Mouse (Mus musculus): ENCODE measurements around the gene Pinlyp. TPM values are rescaled to one million over a fixed set of nuclear protein-coding genes. Genes with fewer than 3 reads are reported as not detected.

Pinlyp gene
- total and polyA plus RNA-seq, 3 experiments, result not detected

- no peak for TF ChIP-seq GATA2 (IDR thresholded peaks at IDR 0.05; ENCODE audit: borderline replicate concordance, low read depth, low read length)
- TF ChIP-seq POLR2AphosphoS5 (IDR thresholded peaks at IDR 0.05; ENCODE audit: insufficient replicate concordance, low read depth, low read length), result no peak
- TF ChIP-seq TAL1 (conservative IDR thresholded peaks at IDR 0.05; ENCODE audit: low read depth, low read length), result no peak
- no peak for TF ChIP-seq GATA1 (IDR thresholded peaks at IDR 0.05; ENCODE audit: borderline replicate concordance, low read length)
- no peak for TF ChIP-seq CTCF (IDR thresholded peaks at IDR 0.05; ENCODE audit: low read depth, low read length)
- DNase-seq (ENCODE audit: low spot score), result no peak
- H3K27me3 ChIP-seq (ENCODE audit: insufficient read depth, low read length), result peaks cover 17% of the 10 kb centered on the region
- ATAC-seq (ENCODE audit: extremely low read depth, insufficient number of reproducible peaks, low FRiP score, poor library complexity, severe bottlenecking), result no peak
- no peak overlapping the region for H3K4me3 ChIP-seq (ENCODE audit: low read depth, low read length)
- no peaks in the 10 kb centered on the region for H3K9me3 ChIP-seq (replicated peaks)
- no peaks in the 10 kb centered on the region; the same call in 1 of the 2 replicates for H3K4me1 ChIP-seq (ENCODE audit: insufficient read depth, low read depth, low read length)
- H3K36me3 ChIP-seq (replicated peaks), result peaks cover 32% of the 10 kb centered on the region
These were observed 7.8 kb downstream of the Pinlyp start for GRCm38 (mm10) chr7:24538154-24538553.

- TF ChIP-seq GATA2 (IDR thresholded peaks at IDR 0.05; ENCODE audit: borderline replicate concordance, low read depth, low read length) (no peak), GATA1 (IDR thresholded peaks at IDR 0.05; ENCODE audit: borderline replicate concordance, low read length) (no peak), TAL1 (conservative IDR thresholded peaks at IDR 0.05; ENCODE audit: low read depth, low read length) (no peak), CTCF (IDR thresholded peaks at IDR 0.05; ENCODE audit: low read depth, low read length) (no peak), POLR2AphosphoS5 (IDR thresholded peaks at IDR 0.05; ENCODE audit: insufficient replicate concordance, low read depth, low read length) (no peak; the same call in 1 of the 2 replicates)
- Histone ChIP-seq H3K4me1 (ENCODE audit: insufficient read depth, low read depth, low read length) (no peaks in the 10 kb centered on the region; the same call in 1 of the 2 replicates), H3K36me3 (replicated peaks) (peaks cover 37% of the 10 kb centered on the region), H3K27me3 (ENCODE audit: insufficient read depth, low read length) (peaks cover 17% of the 10 kb centered on the region), H3K9me3 (replicated peaks) (no peaks in the 10 kb centered on the region), H3K4me3 (ENCODE audit: low read depth, low read length) (no peak overlapping the region)
- ATAC-seq (ENCODE audit: extremely low read depth, insufficient number of reproducible peaks, low FRiP score, poor library complexity, severe bottlenecking) (no peak), DNase-seq (ENCODE audit: low spot score) (no peak)
These were observed 8.3 kb downstream of the Pinlyp start for GRCm38 (mm10) chr7:24537591-24537990.

GRCm38 (mm10) chr7:24537081-24537480, 8.8 kb downstream of the Pinlyp start:
- no peak for DNase-seq (ENCODE audit: low spot score)
- no peak for ATAC-seq (ENCODE audit: extremely low read depth, insufficient number of reproducible peaks, low FRiP score, poor library complexity, severe bottlenecking)
- peaks cover 12% of the 10 kb centered on the region for H3K27me3 ChIP-seq (ENCODE audit: insufficient read depth, low read length)
- H3K4me3 ChIP-seq (ENCODE audit: low read depth, low read length), result no peak overlapping the region
- TF ChIP-seq TAL1 (conservative IDR thresholded peaks at IDR 0.05; ENCODE audit: low read depth, low read length), result no peak
- TF ChIP-seq CTCF (IDR thresholded peaks at IDR 0.05; ENCODE audit: low read depth, low read length), result no peak
- TF ChIP-seq POLR2AphosphoS5 (IDR thresholded peaks at IDR 0.05; ENCODE audit: insufficient replicate concordance, low read depth, low read length), result no peak
- no peak for TF ChIP-seq GATA1 (IDR thresholded peaks at IDR 0.05; ENCODE audit: borderline replicate concordance, low read length)
- TF ChIP-seq GATA2 (IDR thresholded peaks at IDR 0.05; ENCODE audit: borderline replicate concordance, low read depth, low read length), result no peak
- H3K9me3 ChIP-seq (replicated peaks), result no peaks in the 10 kb centered on the region
- peaks cover 42% of the 10 kb centered on the region for H3K36me3 ChIP-seq (replicated peaks)
- H3K4me1 ChIP-seq (ENCODE audit: insufficient read depth, low read depth, low read length), result peaks cover 3% of the 10 kb centered on the region; the same call in 1 of the 2 replicates

- no peak for TF ChIP-seq TAL1 (conservative IDR thresholded peaks at IDR 0.05; ENCODE audit: low read depth, low read length)
- TF ChIP-seq CTCF (IDR thresholded peaks at IDR 0.05; ENCODE audit: low read depth, low read length), result no peak
- peaks cover 22% of the 10 kb centered on the region for H3K4me1 ChIP-seq (ENCODE audit: insufficient read depth, low read depth, low read length)
- DNase-seq (ENCODE audit: low spot score), result no peak
- H3K36me3 ChIP-seq (replicated peaks), result peaks cover 51% of the 10 kb centered on the region
- H3K9me3 ChIP-seq (replicated peaks), result no peaks in the 10 kb centered on the region
- no peak for ATAC-seq (ENCODE audit: extremely low read depth, insufficient number of reproducible peaks, low FRiP score, poor library complexity, severe bottlenecking)
- no peaks in the 10 kb centered on the region for H3K27me3 ChIP-seq (ENCODE audit: insufficient read depth, low read length)
- H3K4me3 ChIP-seq (ENCODE audit: low read depth, low read length), result no peak overlapping the region
These were observed 11.6 kb downstream of the Pinlyp start for GRCm38 (mm10) chr7:24534301-24534700.

- Histone ChIP-seq H3K9me3 (replicated peaks) (no peaks in the 10 kb centered on the region), H3K36me3 (replicated peaks) (peaks cover 52% of the 10 kb centered on the region), H3K4me1 (ENCODE audit: insufficient read depth, low read depth, low read length) (peaks cover 26% of the 10 kb centered on the region), H3K4me3 (ENCODE audit: low read depth, low read length) (no peak overlapping the region), H3K27me3 (ENCODE audit: insufficient read depth, low read length) (no peaks in the 10 kb centered on the region)
- TF ChIP-seq GATA2 (IDR thresholded peaks at IDR 0.05; ENCODE audit: borderline replicate concordance, low read depth, low read length), result no peak
- no peak for TF ChIP-seq CTCF (IDR thresholded peaks at IDR 0.05; ENCODE audit: low read depth, low read length)
- no peak for TF ChIP-seq TAL1 (conservative IDR thresholded peaks at IDR 0.05; ENCODE audit: low read depth, low read length)
- no peak for TF ChIP-seq POLR2AphosphoS5 (IDR thresholded peaks at IDR 0.05; ENCODE audit: insufficient replicate concordance, low read depth, low read length)
- no peak for TF ChIP-seq GATA1 (IDR thresholded peaks at IDR 0.05; ENCODE audit: borderline replicate concordance, low read length)
- DNase-seq (ENCODE audit: low spot score), result no peak
- no peak for ATAC-seq (ENCODE audit: extremely low read depth, insufficient number of reproducible peaks, low FRiP score, poor library complexity, severe bottlenecking)
These were observed 12.1 kb downstream of the Pinlyp start for GRCm38 (mm10) chr7:24533806-24534205.

GRCm38 (mm10) chr7:24533031-24533571, 12.8 kb downstream of the Pinlyp start:
- H3K9me3 ChIP-seq (replicated peaks), result no peaks in the 10 kb centered on the region
- H3K27me3 ChIP-seq (ENCODE audit: insufficient read depth, low read length), result no peaks in the 10 kb centered on the region
- H3K4me3 ChIP-seq (ENCODE audit: low read depth, low read length), result no peak overlapping the region
- ATAC-seq (ENCODE audit: extremely low read depth, insufficient number of reproducible peaks, low FRiP score, poor library complexity, severe bottlenecking), result no peak
- no peak for DNase-seq (ENCODE audit: low spot score)
- H3K36me3 ChIP-seq (replicated peaks), result peaks cover 54% of the 10 kb centered on the region
- no peak for TF ChIP-seq GATA2 (IDR thresholded peaks at IDR 0.05; ENCODE audit: borderline replicate concordance, low read depth, low read length)
- no peak for TF ChIP-seq TAL1 (conservative IDR thresholded peaks at IDR 0.05; ENCODE audit: low read depth, low read length)
- no peak for TF ChIP-seq POLR2AphosphoS5 (IDR thresholded peaks at IDR 0.05; ENCODE audit: insufficient replicate concordance, low read depth, low read length)
- TF ChIP-seq GATA1 (IDR thresholded peaks at IDR 0.05; ENCODE audit: borderline replicate concordance, low read length), result no peak
- no peak for TF ChIP-seq CTCF (IDR thresholded peaks at IDR 0.05; ENCODE audit: low read depth, low read length)
- peaks cover 27% of the 10 kb centered on the region for H3K4me1 ChIP-seq (ENCODE audit: insufficient read depth, low read depth, low read length)

All from G1E (cell line).